Mouse (Mus musculus) adrenal gland, adult 18-20 months (tissue): ENCODE measurements around the gene Gm21954. TPM values are rescaled to one million over a fixed set of nuclear protein-coding genes. Genes with fewer than 3 reads are reported as not detected.

ENCODE experiments used
- DNase-seq, 2 experiments: peaks; one replicate each; pipeline ENCODE4 v3.0.0; 2021 to 2022; ENCODE audit warnings: low spot score in 2 of 2
- total RNA-seq, 2 experiments: library from RNA; stranded (reverse); gene quantifications; 1 replicate in 1 of 2; 2 replicates in 1 of 2; pipeline ENCODE4 v1.2.3; 2021

The Gm21954 gene
- total RNA-seq, 2 experiments from 2014 or later: not detected

GRCm38 (mm10) chr3:55462904-55463668 is 8.9 kb downstream of the Gm21954 start:
- no peak for DNase-seq

GRCm38 (mm10) chr3:55461685-55462655 is 10.0 kb downstream of the Gm21954 start:
- peak in 1 of 2 experiments; percentile 20 for DNase-seq

GRCm38 (mm10) chr3:55461092-55461491 is 10.9 kb downstream of the Gm21954 start:
- DNase-seq: no peak

- no peak for DNase-seq
These were observed 19.5 kb downstream of the Gm21954 start for GRCm38 (mm10) chr3:55452464-55452863.

- DNase-seq: no peak
These were observed 20.1 kb downstream of the Gm21954 start for GRCm38 (mm10) chr3:55451877-55452276.

- no peak for DNase-seq
These were observed 21.0 kb downstream of the Gm21954 start for GRCm38 (mm10) chr3:55451035-55451434.

GRCm38 (mm10) chr3:55449148-55449547 is 22.9 kb downstream of the Gm21954 start:
- DNase-seq: no peak

- DNase-seq: peak in 1 of 2 experiments; percentile 26
These were observed 24.2 kb downstream of the Gm21954 start for GRCm38 (mm10) chr3:55447486-55448460.

GRCm38 (mm10) chr3:55446681-55447080 is 25.3 kb downstream of the Gm21954 start:
- no peak for DNase-seq

GRCm38 (mm10) chr3:55443725-55444124 is 28.3 kb downstream of the Gm21954 start:
- DNase-seq: no peak

- no peak for DNase-seq
These were observed 28.7 kb downstream of the Gm21954 start for GRCm38 (mm10) chr3:55443271-55443670.

- DNase-seq: no peak
These were observed 29.9 kb downstream of the Gm21954 start for GRCm38 (mm10) chr3:55442012-55442645.

GRCm38 (mm10) chr3:55440342-55440741 is 31.7 kb downstream of the Gm21954 start:
- DNase-seq: no peak

- no peak for DNase-seq
These were observed 33.1 kb downstream of the Gm21954 start for GRCm38 (mm10) chr3:55438824-55439446.

GRCm38 (mm10) chr3:55434276-55434675 is 37.7 kb downstream of the Gm21954 start:
- DNase-seq: no peak

GRCm38 (mm10) chr3:55431223-55431622 is 40.8 kb downstream of the Gm21954 start:
- no peak for DNase-seq

- DNase-seq: no peak
These were observed 41.9 kb downstream of the Gm21954 start for GRCm38 (mm10) chr3:55430022-55430549.

GRCm38 (mm10) chr3:55423640-55424397 is 48.2 kb downstream of the Gm21954 start:
- no peak for DNase-seq
